Mouse (Mus musculus): ENCODE data around the gene Ugt2b5.

DNA sequence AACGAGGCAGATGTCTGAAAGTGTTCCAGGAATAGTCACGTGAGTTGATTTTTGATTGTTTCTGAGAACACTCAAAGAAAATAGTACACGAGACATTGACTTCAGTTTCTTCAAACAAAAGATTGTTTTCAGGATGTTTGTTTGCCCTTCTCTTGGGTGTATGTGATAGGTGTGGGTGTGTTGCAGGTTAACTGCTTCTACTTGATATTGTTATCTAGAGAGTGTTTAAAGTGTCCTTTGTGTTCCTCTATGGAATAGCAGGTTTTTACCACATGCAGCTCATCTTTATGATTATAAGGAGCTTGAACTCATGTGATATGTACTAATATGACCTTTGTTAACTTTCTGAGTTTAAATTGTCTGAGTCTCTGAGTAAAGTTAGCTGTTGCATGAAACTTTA lies 53.8 kb downstream of the Ugt2b5 start:
- TF ChIP-seq CTCF (IDR thresholded peaks at IDR 0.05; ENCODE audit: low read depth, low read length): no peak
- TF ChIP-seq POLR2A (IDR thresholded peaks at IDR 0.05; ENCODE audit: extremely low read depth, insufficient read depth, low read length): no peak

All from liver, adult 2 months (tissue).